In genomic region chr11:3202231-3202701, GRCm38 (mm10) we compare ENCODE assay signal across 8 mouse cellular contexts. TPM values are rescaled to one million over a fixed set of nuclear protein-coding genes. Genes with fewer than 3 reads are reported as not detected.
DNase-seq lines count a peak whose midpoint lies in the region; ATAC-seq lines count a peak whose summit lies in the region.

TSS of gene Eif4enif1 (plus strand) at chr11:3202392.

- H3K9me3 ChIP-seq in hindbrain, embryonic 16.5 days (ENCODE audit: control insufficient read depth, low read length), result no peaks in the 10 kb centered on the region

- peak; percentile 89 for ATAC-seq in hindbrain, embryonic 16.5 days

- peak within 1 kb of the TSS; percentile 49 for H3K9ac ChIP-seq in hindbrain, embryonic 16.5 days (ENCODE audit: low read depth, low read length)

- 0 out of 2 replicates have a peak, but pooled peaks cover 4% of the 10 kb centered on the region for H3K4me1 ChIP-seq in hindbrain, embryonic 16.5 days (ENCODE audit: control insufficient read depth, insufficient read depth, low read depth, low read length)

- under 1% methylated on average over 42 of the region's 57 CpGs for WGBS in hindbrain, embryonic 16.5 days
- under 1% methylated on average over 36 of the region's 57 CpGs for WGBS in macrophage (ENCODE audit: missing documents)

- peak within 1 kb of the TSS; percentile 41 for H3K4me2 ChIP-seq in hindbrain, embryonic 16.5 days (ENCODE audit: low read length)

- H3K27me3 ChIP-seq in hindbrain, embryonic 16.5 days (replicated peaks; ENCODE audit: control insufficient read depth, insufficient read depth, low read length), result no peaks in the 10 kb centered on the region

- peak; percentile 85 for DNase-seq in T-cell, adult 2 months (ENCODE audit: low spot score)
- DNase-seq in cerebellum, postnatal 36 days, result peak; percentile 87 to 91
- peak; percentile 91 for DNase-seq in gastrocnemius, adult 18-20 months (ENCODE audit: low spot score)
- DNase-seq in left cerebral cortex, adult 18-20 months (ENCODE audit: low spot score in 2 of 2), result peak; percentile 81 to 90
- peak; percentile 91 for DNase-seq in right cerebral cortex, adult 18-20 months
- DNase-seq in urinary bladder, postnatal 10 days (ENCODE audit: low spot score), result peak; percentile 62

- peaks cover 43% of the 10 kb centered on the region for H3K79me2 ChIP-seq in macrophage (ENCODE audit: inconsistent target)

- peak within 1 kb of the TSS; percentile 65 for H3K27ac ChIP-seq in hindbrain, embryonic 16.5 days (ENCODE audit: low read depth, low read length)
- H3K27ac ChIP-seq in macrophage, result no peak within 1 kb of the TSS

- H3K36me3 ChIP-seq in hindbrain, embryonic 16.5 days (ENCODE audit: control insufficient read depth, insufficient read depth, low read length), result peaks cover 7% of the 10 kb centered on the region; the same call in 1 of the 2 replicates
- peaks cover 16% of the 10 kb centered on the region; the same call in 1 of the 2 replicates for H3K36me3 ChIP-seq in macrophage (ENCODE audit: inconsistent target)

- peak within 1 kb of the TSS; percentile 40 for H3K4me3 ChIP-seq in hindbrain, embryonic 16.5 days (ENCODE audit: low read length)
- H3K4me3 ChIP-seq in macrophage (ENCODE audit: inconsistent target), result peak within 1 kb of the TSS; percentile 26

RNA-seq across cellular contexts. Expression of gene Eif4enif1, which starts in this region (rescaled TPM):
- 10 to 100 TPM; 32.9 to 38.2 TPM for total RNA-seq in gastrocnemius, adult 18-20 months (2021)
- polyA plus RNA-seq in hindbrain, embryonic 16.5 days (2015; fragmentation: Nextera tagmentation; extraction: Ambion mirVana), result 36.8 and 48.0 TPM in 2 replicates
- 10 to 100 TPM; 70.0 to 73.7 TPM for total RNA-seq in left cerebral cortex, adult 18-20 months (2021)
- total RNA-seq in macrophage (2018; cell fraction: chromatin; rRNA removed), result 100 to 1,000 TPM in 13 of 26 experiments, 10 to 100 TPM in 13; 47.5 to 139 (median 102) TPM
- total RNA-seq in macrophage (2018; cell fraction: cytosol; rRNA removed), result 10 to 100 TPM; 16.5 to 30.2 (median 25.9) TPM
- total RNA-seq in macrophage (2018; cell fraction: nucleus; rRNA removed), result 100 to 1,000 TPM in 1 of 26 experiments, 10 to 100 TPM in 25; 26.8 to 124 (median 58.4) TPM
- 23.8 to 28.5 TPM (median 24.4 TPM) in 3 replicates for polyA plus RNA-seq in macrophage (2018)
